Comparison of ENCODE assay signal across 10 mouse cellular contexts in the genomic region with DNA sequence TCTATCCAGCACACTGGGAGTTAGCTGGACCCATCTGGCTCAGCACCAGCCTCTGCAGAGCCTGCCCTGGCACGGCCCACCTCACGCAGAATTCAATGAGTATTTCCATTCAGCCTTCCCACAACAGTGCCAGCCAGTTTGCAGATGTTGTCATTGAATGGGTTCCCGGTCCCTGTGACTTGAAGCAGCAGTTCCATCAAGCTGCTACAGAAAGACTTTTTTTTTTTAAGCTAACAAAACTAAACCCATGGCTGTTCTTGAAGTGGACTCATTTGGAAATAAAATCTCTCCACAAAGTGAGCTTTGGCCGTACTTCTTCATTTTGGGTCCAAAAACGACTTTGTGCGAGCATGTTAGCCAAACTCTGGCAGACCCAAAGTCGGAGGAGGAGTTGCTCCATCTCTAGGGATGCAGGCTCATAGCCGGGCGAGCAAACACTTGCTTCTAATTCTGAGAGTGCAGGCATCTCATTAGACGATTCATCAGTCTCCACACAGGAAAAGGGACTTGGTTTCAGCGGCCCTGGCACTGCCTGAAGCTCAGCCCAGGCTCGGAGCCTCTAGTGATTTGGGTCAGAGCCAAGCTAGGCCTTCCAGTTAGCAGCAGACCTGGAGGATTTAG.
DNase-seq lines count a peak whose midpoint lies in the region; ATAC-seq and TF ChIP-seq lines count a peak whose summit lies in the region.
"Had no signal": no experiment of that assay in that cellular context is flagged by ENCODE, and none has a peak within 500 bp of the region (broad histone marks: within the 10 kb centered on the region; RNA-seq: fewer than 3 reads in every experiment).

No protein-coding gene starts in this region.

- H3K4me3 ChIP-seq in heart, embryonic 11.5 days (ENCODE audit: low read depth, low read length), result no peak overlapping the region
- no peak overlapping the region for H3K4me3 ChIP-seq in heart, postnatal 0 days (ENCODE audit: low read depth, low read length)
- no peak overlapping the region for H3K4me3 ChIP-seq in liver, postnatal 0 days (ENCODE audit: low read depth, low read length)
- H3K4me3 ChIP-seq: neural tube, embryonic 12.5 days had no signal

- WGBS in heart, embryonic 11.5 days (ENCODE audit: insufficient replicate concordance), result 69% methylated on average over 12 of the region's 12 CpGs
- WGBS in heart, postnatal 0 days, result 55% methylated on average over 12 of the region's 12 CpGs
- 62% methylated on average over 12 of the region's 12 CpGs for whole genome bisulfite sequencing in liver, postnatal 0 days (ENCODE audit: insufficient replicate concordance)

- no peak for TF ChIP-seq CTCF in heart, postnatal 0 days (IDR thresholded peaks at IDR 0.05; ENCODE audit: low read depth)
- no peak for TF ChIP-seq CTCF in liver, postnatal 0 days (IDR thresholded peaks at IDR 0.05; ENCODE audit: low read depth)

- H3K4me2 ChIP-seq in heart, embryonic 11.5 days, result no peak overlapping the region
- H3K4me2 ChIP-seq in heart, postnatal 0 days (ENCODE audit: low read depth, low read length), result no peak overlapping the region
- no peak overlapping the region for H3K4me2 ChIP-seq in liver, postnatal 0 days (ENCODE audit: low read depth, low read length)
- H3K4me2 ChIP-seq: neural tube, embryonic 12.5 days had no signal

- H3K4me1 ChIP-seq in heart, embryonic 11.5 days (ENCODE audit: control insufficient read depth, insufficient read depth, low read length), result no peaks in the 10 kb centered on the region
- H3K4me1 ChIP-seq in heart, postnatal 0 days (ENCODE audit: control insufficient read depth, insufficient read depth), result no peaks in the 10 kb centered on the region
- H3K4me1 ChIP-seq in liver, postnatal 0 days (ENCODE audit: insufficient read depth), result no peaks in the 10 kb centered on the region
- H3K4me1 ChIP-seq: neural tube, embryonic 12.5 days had no signal

- TF ChIP-seq EP300 in heart, postnatal 0 days (IDR thresholded peaks at IDR 0.05; ENCODE audit: low read depth), result no peak
- no peak for TF ChIP-seq EP300 in liver, postnatal 0 days (IDR thresholded peaks at IDR 0.05; ENCODE audit: low read depth)

- H3K9ac ChIP-seq in heart, embryonic 11.5 days (ENCODE audit: low read depth, low read length), result no peak overlapping the region
- H3K9ac ChIP-seq in heart, postnatal 0 days (replicated peaks; ENCODE audit: low read depth, low read length), result no peak overlapping the region
- H3K9ac ChIP-seq in liver, postnatal 0 days (replicated peaks), result no peak overlapping the region
- H3K9ac ChIP-seq: neural tube, embryonic 12.5 days had no signal

- no peak for ATAC-seq in heart, embryonic 11.5 days (replicated peaks; ENCODE audit: insufficient number of reproducible peaks, low FRiP score, low TSS enrichment)
- peak; percentile 36; the same call in 1 of the 2 replicates for ATAC-seq in heart, postnatal 0 days (ENCODE audit: insufficient read depth, low read depth)
- no peak for ATAC-seq in liver, postnatal 0 days

- H3K27ac ChIP-seq in heart, embryonic 11.5 days (ENCODE audit: low read depth, low read length), result no peak overlapping the region
- H3K27ac ChIP-seq in heart, postnatal 0 days (ENCODE audit: low read depth), result no peak overlapping the region
- H3K27ac ChIP-seq in liver, postnatal 0 days (ENCODE audit: low read depth), result no peak overlapping the region
- H3K27ac ChIP-seq: kidney, postnatal 0 days; neural tube, embryonic 12.5 days had no signal

- H3K9me3 ChIP-seq in heart, embryonic 11.5 days (replicated peaks; ENCODE audit: control insufficient read depth, low read length), result no peaks in the 10 kb centered on the region
- no peaks in the 10 kb centered on the region for H3K9me3 ChIP-seq in heart, postnatal 0 days (replicated peaks; ENCODE audit: control insufficient read depth, low read length)
- no peaks in the 10 kb centered on the region for H3K9me3 ChIP-seq in liver, postnatal 0 days (ENCODE audit: low read length)
- H3K9me3 ChIP-seq: neural tube, embryonic 12.5 days had no signal

- no peaks in the 10 kb centered on the region for H3K27me3 ChIP-seq in heart, embryonic 11.5 days (ENCODE audit: control insufficient read depth, insufficient read depth, low read length)
- H3K27me3 ChIP-seq in heart, postnatal 0 days (ENCODE audit: control insufficient read depth, insufficient read depth, low read length), result no peaks in the 10 kb centered on the region
- H3K27me3 ChIP-seq in liver, postnatal 0 days (ENCODE audit: insufficient read depth, low read length), result no peaks in the 10 kb centered on the region
- H3K27me3 ChIP-seq: neural tube, embryonic 12.5 days had no signal

- intact Hi-C loops in left cerebral cortex, postnatal 4 days (cut with DNase I), result no loop called here

- H3K36me3 ChIP-seq in heart, embryonic 11.5 days (ENCODE audit: control insufficient read depth, insufficient read depth, low read length), result no peaks in the 10 kb centered on the region
- H3K36me3 ChIP-seq in heart, postnatal 0 days (replicated peaks; ENCODE audit: control insufficient read depth, insufficient read depth, low read length), result no peaks in the 10 kb centered on the region
- no peaks in the 10 kb centered on the region for H3K36me3 ChIP-seq in liver, postnatal 0 days (replicated peaks; ENCODE audit: insufficient read depth, low read length)
- H3K36me3 ChIP-seq: neural tube, embryonic 12.5 days had no signal

- DNase-seq in heart, adult 11 months, result peak; percentile 92
- peak; percentile 5 for DNase-seq in cerebellum, adult 8-10 months
- DNase-seq in heart, postnatal 0 days (ENCODE audit: low spot score), result no peak
- peak; percentile 64 for DNase-seq in left cerebral cortex, postnatal 4 days
- DNase-seq in T-cell, adult 2 months (ENCODE audit: low spot score), result no peak
- no peak for DNase-seq in liver, postnatal 0 days
- DNase-seq in ovary, postnatal 36 days (ENCODE audit: low spot score), result no peak

Comparison
In these comparisons a context has a peak if more than half of its experiments do, and no peak if none do; other contexts are left out.
1. DNase-seq: peak in heart, adult 11 months (single experiment), cerebellum, adult 8-10 months (single experiment) and left cerebral cortex, postnatal 4 days (single experiment); none in heart, postnatal 0 days (single experiment), T-cell, adult 2 months (single experiment), liver, postnatal 0 days (single experiment) and ovary, postnatal 36 days (single experiment).